Mouse (Mus musculus) heart, postnatal 36 days (tissue): ENCODE measurements around the gene Gm20777. TPM values are rescaled to one million over a fixed set of nuclear protein-coding genes. Genes with fewer than 3 reads are reported as not detected.
A peak's percentile ranks its signal among the peaks of the same experiment; 100 is the strongest.
"Not testable (repeated sequence)": the region's sequence is repeated elsewhere in the genome, so short reads cannot be mapped to it uniquely, and the experiment has no call there.

Experiments used
- DNase-seq, 2 experiments: peaks; one replicate each; pipeline ENCODE4 v3.0.0; 2021 to 2022
- intact Hi-C: fragments of 180-260 bp; cut with DNase I; formaldehyde crosslinking; loops from one replicate; pipeline ENCODE4 v1.15.1; 2025
- total RNA-seq, 2 experiments: library from RNA; stranded (reverse); gene quantifications; 2 replicates each; pipeline ENCODE4 v1.2.3; 2021

Gene Gm20777
- total RNA-seq: not detected

DNA sequence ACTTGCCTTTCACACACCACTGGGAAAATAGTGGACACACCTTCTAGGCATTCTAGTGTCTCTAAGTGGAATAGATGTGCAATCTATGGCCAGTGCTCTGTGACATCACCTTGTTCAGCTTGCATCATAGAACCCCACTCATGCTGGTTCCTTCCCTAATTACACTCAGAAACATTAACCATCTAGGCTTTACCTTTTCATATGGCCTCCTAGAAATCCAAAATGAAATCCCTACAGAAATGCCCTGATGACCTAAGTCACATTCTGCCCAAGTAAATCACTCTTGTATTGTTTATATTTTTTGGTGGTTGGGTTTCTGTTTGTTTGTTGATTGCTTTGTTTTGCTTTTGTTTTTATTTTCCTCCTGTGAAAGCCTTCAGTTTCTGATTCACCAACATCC, at the start of gene Gm20777:
Gene Gm20777 (minus strand): TSS at position 101 of the 400 bp plus-strand sequence.
- DNase-seq, intact Hi-C loops: not testable (repeated sequence)

DNA sequence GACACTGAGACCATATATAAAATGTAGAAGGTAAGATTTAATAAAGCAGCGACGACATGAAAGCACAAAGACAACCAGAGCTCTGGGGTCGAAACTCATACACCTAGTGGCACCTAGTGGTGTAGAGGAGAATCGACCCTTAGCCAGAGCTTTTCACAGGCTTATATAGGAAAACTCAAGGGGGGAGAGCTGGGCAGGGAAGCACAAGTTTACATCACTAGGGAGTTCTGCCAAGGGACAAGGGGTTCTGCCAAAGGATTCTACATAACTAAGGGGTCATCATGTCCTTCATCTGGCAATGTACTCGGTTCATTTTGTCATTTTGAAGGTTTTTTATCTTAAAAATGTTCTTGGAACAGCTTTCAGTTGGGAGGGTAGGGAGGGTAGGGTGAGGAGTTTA, 42.7 kb downstream of the Gm20777 start:
- DNase-seq: peak; percentile 30 to 46
- intact Hi-C loops: not testable (repeated sequence)

DNA sequence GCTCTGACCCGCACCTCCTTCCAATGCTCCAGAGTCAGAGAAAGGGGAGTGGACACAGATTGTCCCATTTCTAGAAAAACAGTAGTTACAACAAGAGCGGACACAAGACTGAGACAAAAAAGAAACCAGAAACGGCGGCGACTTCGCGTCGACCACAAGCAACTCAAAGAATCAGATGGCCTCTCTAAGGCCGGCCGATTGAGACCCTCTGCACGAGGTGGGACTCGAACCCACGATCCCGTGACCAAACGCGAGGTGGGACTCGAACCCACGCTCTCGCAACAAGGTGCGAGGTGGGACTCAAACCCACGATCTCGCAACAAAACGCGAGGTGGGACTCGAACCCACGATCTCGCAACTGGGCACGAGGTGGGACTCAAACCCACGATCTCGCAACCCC, 43.5 kb downstream of the Gm20777 start:
- DNase-seq, intact Hi-C loops: not testable (repeated sequence)

DNA sequence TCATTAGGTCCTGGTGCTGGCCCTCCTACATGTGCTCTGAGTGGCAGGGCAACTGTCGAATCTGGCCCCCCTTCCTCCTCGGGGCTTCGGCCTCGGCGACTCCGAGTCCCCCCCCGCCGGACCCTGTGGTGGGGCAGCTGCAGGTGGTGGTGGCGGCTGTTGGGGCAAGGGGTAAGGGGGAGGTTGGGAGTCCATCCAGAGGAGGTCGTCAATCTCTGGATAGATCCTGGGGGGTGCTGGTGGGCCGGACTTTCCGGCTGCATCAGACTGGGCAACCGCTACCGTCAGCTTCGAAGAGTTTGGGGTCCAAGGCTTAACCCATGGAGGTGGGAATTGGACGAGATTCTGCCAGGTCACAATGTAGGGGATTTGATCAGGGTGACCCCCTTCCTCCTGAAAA, 44.0 kb downstream of the Gm20777 start:
- peak in 1 of 2 experiments; percentile 0 for DNase-seq
- intact Hi-C loops: not testable (repeated sequence)

DNA sequence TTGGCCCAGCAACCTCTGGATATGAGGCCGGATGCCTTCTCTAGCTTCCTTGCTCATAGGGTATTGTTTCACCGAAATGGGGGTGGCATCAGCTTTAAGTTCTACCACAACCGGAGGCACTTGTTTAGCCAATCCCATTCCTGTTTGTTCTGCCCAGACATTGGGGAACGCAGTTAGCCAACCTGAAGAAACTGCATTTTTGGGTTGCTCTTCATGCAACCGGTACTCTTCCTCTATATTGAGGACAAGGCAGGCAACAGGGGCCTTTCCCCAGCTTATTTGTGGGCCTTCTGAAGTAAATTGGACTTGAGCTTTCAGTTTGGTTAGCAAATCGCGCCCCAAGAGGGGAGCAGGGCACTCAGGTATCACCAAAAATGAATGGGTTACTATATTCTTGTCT, 45.6 kb downstream of the Gm20777 start:
- peak in 1 of 2 experiments; percentile 0 for DNase-seq
- intact Hi-C loops: not testable (repeated sequence)

Other genes with a start within 250 kb of the Gm20777 start
- gene Gm20737, start 216.4 kb downstream of the Gm20777 start, total RNA-seq: not detected
- not detected for gene Gm21775, start 199.0 kb downstream of the Gm20777 start, total RNA-seq
- gene Gm21900, start 136.1 kb downstream of the Gm20777 start, total RNA-seq: not detected